Mouse (Mus musculus): ENCODE results near the gene Inhbb. TPM values are rescaled to one million over a fixed set of nuclear protein-coding genes. Genes with fewer than 3 reads are reported as not detected.

Gene Inhbb
- total RNA-seq (2023) = not detected

GRCm38 (mm10) chr1:119421576-119422421 is at the start of gene Inhbb:
Gene Inhbb (minus strand): TSS chr1:119422248.

Other genes starting within 250 kb of the Inhbb start
- 10 to 100 TPM; 94.0 to 94.9 TPM for gene Ralb, start 82.5 kb upstream of the Inhbb start, total RNA-seq (2023)
- 10 to 100 TPM; 37.6 to 38.0 TPM for gene Tmem185b, start 103.9 kb upstream of the Inhbb start, total RNA-seq (2023)
- gene Epb41l5, start 226.8 kb upstream of the Inhbb start, total RNA-seq (2023) = under 1 TPM; 0.20 to 0.57 TPM

Measured in neutrophil, adult 59 days (primary cell).